Mouse (Mus musculus) embryo, embryonic 11.5 days (tissue): ENCODE results near the gene Ppp6r3.

Experiments used
- DNase-seq: peaks from one replicate; pipeline ENCODE4 v3.0.0-alpha.2; 2012; ENCODE audit warnings: low read depth, low spot score

The Ppp6r3 gene

DNA sequence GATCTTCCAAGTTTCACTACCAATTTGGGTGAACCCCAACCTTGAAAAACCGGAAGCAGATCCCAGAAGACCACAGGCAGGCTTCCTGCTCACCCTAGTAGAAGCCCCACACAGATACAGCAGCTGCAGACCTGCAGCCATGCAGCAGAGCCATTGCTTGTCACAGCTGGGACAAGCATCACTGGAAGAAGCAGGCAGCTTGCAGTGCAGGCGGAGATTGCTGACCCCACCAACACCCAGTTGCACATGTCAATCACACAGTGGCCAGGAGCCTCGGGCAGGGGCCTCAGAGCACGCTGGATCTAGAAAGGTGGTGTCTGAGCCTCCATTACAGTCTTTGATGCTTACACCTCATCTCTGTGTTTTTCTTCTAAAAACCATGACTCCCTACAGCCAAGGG, 141.4 kb downstream of the Ppp6r3 start:
- DNase-seq: no peak

GRCm38 (mm10) chr19:3431969-3432368, 143.6 kb downstream of the Ppp6r3 start:
- DNase-seq: no peak

DNA sequence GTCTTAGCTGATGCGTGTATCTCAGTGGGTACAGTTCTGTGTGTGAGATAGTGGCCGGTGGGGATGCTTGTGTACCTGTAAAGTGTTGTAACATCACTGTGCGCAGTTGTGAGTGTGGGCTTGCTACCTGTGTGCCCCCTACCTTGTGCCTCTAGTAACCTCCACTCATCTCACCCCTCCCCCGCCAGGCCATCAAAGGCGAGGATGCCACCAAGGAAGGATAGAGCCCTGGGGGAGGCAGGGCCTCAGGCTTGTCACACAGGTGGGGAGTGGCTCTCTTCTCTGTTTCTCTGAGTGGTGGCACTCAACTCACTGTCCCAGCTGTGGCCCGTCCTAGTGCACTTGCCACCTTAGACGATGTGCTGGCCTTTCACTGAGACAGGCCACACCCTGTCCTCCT, 144.5 kb downstream of the Ppp6r3 start:
- DNase-seq: no peak

GRCm38 (mm10) chr19:3429156-3429816, 146.3 kb downstream of the Ppp6r3 start:
- DNase-seq: no peak

DNA sequence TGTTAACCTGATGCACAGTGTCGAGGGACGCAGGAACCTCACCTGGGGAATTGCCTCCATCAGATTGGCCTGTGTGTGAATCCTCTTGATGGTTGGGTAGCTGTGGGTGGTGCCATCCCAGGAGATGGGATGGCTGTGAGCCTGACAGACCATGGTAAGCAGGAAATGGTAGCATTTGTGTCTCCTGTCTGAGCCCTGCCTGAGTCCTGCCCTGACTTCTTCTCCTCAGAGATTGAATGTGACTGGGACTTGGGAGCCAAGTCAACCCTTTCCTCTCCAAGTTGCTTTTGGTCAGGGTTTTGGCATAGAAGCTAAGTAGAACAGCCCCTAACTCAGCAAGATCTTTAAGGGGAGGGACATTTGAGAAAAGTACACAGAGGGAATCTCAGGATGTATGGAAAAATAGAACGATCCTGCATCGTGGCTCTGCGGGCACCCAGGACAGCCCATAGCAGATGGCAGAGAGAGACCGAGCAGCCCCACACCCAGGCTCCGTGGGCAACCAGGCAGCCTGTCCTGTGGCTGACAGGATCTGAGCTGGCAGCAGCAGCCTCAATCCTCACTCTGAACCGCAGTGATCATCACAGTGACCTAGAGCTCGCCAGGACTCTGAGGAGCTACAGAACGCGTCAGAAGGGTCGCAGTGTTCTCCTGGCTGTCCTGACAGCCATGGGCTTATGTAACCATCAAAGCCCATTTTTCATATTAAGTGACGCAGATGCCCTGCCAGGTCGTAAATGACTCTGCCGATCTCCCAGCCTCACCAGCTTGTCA, 147.3 kb downstream of the Ppp6r3 start:
- no peak for DNase-seq

- DNase-seq: no peak
Measured at GRCm38 (mm10) chr19:3424214-3424613, 151.3 kb downstream of the Ppp6r3 start.

DNA sequence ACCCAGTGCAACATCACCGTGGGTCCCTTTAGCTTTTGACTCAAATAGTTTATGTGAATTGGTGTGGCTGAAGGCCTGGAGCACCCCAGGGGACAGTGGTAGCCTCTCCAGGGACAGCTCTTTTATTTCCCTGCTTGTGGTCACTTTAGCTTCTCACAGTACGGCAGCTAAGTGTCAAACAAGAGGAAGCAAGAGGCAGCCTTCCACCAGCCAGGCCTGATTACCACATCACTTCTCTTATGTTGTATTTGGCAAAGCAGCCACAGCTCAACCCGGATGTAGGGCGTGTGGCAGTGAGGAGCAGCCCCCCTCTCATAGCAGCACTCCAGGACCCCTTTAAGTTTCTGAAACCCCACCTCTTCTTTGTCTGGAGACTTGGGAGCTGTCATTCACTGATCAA, 152.6 kb downstream of the Ppp6r3 start:
- DNase-seq: no peak

DNA sequence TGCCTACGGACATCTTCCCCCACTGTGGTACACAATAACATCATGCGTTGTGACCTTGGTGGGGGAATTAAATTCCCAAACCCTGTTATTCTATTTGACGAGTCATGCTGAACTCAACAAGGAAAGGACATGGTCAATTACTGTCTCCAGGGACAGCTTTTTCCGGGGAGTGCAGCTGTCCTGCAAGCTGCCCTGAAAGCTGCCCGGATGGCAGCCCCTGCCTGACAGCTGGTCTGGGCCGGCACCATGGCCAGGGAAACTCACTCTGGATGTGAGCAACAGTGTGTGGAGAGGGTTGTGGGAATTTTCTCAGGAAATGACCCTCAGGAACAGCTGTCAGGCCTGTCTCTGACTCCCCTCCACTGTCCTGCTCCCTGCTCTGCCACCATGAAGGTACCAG, 153.1 kb downstream of the Ppp6r3 start:
- no peak for DNase-seq

- DNase-seq: no peak
Measured at GRCm38 (mm10) chr19:3419251-3419650, 156.3 kb downstream of the Ppp6r3 start.

DNA sequence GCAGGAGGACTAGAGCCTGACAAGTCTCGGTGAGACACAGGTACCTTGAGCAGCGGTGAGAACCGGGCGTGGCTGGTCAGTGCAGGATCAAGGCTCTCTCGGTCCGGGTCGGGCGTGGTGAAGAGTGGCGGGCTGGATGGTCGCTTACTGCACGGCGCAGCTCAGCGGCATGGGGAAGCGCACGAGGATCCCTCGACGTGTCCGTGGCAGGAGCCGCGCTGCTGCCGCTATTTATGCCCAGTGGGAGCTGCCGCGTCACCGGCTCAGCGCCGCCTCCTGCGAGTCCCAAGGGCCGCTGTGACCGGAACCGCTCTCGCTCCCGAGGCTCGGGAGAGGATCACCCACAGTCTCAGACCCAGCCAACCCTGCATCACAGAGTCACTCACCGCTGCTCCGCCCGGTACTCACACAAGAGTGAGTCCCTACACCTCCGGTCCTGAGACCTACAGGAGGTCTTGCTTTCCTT, 161.2 kb downstream of the Ppp6r3 start, which contains the start of gene Gal:
Gene Gal, minus strand, starts transcription at position 277 of the 466 bp plus-strand sequence.
- DNase-seq: no peak

- no peak for DNase-seq
Measured at GRCm38 (mm10) chr19:3405531-3406281, 169.8 kb downstream of the Ppp6r3 start.
